In the genomic region with DNA sequence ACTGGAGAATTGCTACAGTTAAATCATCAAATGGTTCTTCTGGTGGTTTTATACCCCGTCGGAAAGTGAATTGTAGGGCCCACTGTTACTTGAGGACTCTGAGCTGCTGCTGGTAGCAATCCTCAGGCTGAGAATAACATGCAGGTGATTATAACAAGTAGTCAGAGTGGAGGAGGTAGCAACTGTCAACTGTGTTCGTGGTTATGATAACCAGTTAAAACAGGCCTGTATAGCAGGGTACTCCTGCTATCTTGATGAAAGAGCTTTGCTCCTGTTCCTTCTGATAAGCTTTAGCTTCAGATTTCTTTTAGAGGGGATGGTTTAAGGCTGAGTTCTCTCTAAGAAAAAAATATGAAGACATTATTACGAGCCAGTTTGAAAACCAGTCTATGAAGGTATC, we compare ENCODE assay signal across 23 mouse cellular contexts.
"Had no signal": no experiment of that assay in that cellular context is flagged by ENCODE, and none has a peak within 500 bp of the region (broad histone marks: within the 10 kb centered on the region; RNA-seq: fewer than 3 reads in every experiment).

No protein-coding gene starts in this region.

- H3K9ac ChIP-seq: forebrain, postnatal 0 days; heart, embryonic 12.5 days; hindbrain, embryonic 13.5 days; hindbrain, embryonic 15.5 days; kidney, embryonic 15.5 days; limb, embryonic 12.5 days had no signal

- DNase-seq: forebrain, postnatal 0 days; gastrocnemius, adult 2 months; gastrocnemius, postnatal 10 days; gastrocnemius, postnatal 25 days; heart, adult 18-20 months; heart, postnatal 10 days; kidney, adult 11 months; kidney, adult 2 months; kidney, adult 9 months; kidney, postnatal 14 days; kidney, postnatal 36 days; layer of hippocampus, adult 9-11 months; layer of hippocampus, postnatal 36 days; left cerebral cortex, postnatal 4 days had no signal

- H3K9me3 ChIP-seq: heart, embryonic 10.5 days; heart, embryonic 12.5 days; hindbrain, embryonic 13.5 days; hindbrain, embryonic 15.5 days; kidney, embryonic 15.5 days; limb, embryonic 12.5 days had no signal

- ATAC-seq: forebrain, postnatal 0 days; hindbrain, postnatal 0 days; intestine, embryonic 16.5 days had no signal

- H3K4me2 ChIP-seq: heart, embryonic 12.5 days; hindbrain, embryonic 13.5 days; hindbrain, embryonic 15.5 days; kidney, embryonic 15.5 days; limb, embryonic 12.5 days had no signal

- H3K4me3 ChIP-seq: gastrocnemius, adult 2 months; heart, embryonic 10.5 days; heart, embryonic 12.5 days; hindbrain, embryonic 13.5 days; hindbrain, embryonic 15.5 days; kidney, embryonic 15.5 days; limb, embryonic 12.5 days had no signal

- H3K27me3 ChIP-seq: heart, embryonic 12.5 days; hindbrain, embryonic 13.5 days; hindbrain, embryonic 15.5 days; kidney, embryonic 15.5 days; limb, embryonic 12.5 days had no signal

- H3K36me3 ChIP-seq: heart, embryonic 10.5 days; hindbrain, embryonic 13.5 days; hindbrain, embryonic 15.5 days had no signal

- H3K27ac ChIP-seq: gastrocnemius, adult 2 months; heart, embryonic 10.5 days; hindbrain, embryonic 13.5 days; hindbrain, embryonic 15.5 days; hindbrain, postnatal 0 days; kidney, embryonic 15.5 days; kidney, postnatal 0 days; limb, embryonic 12.5 days had no signal
